Mouse (Mus musculus): ENCODE data around the gene Mafk.

Gene Mafk

GRCm38 (mm10) chr5:139796001-139796620, 4.8 kb downstream of the Mafk start:
- DNase-seq (ENCODE audit: low spot score in 2 of 2), result no peak

GRCm38 (mm10) chr5:139796900-139797299, 5.6 kb downstream of the Mafk start:
- peak; percentile 39 to 68 for DNase-seq (ENCODE audit: low spot score in 2 of 2)

GRCm38 (mm10) chr5:139797473-139798167, 6.3 kb downstream of the Mafk start:
- DNase-seq (ENCODE audit: low spot score in 2 of 2), result peak; percentile 62 to 84

GRCm38 (mm10) chr5:139798168-139798900, 7.0 kb downstream of the Mafk start:
- no peak for DNase-seq (ENCODE audit: low spot score in 2 of 2)

GRCm38 (mm10) chr5:139799041-139799440, 7.7 kb downstream of the Mafk start:
- DNase-seq (ENCODE audit: low spot score in 2 of 2), result no peak

- DNase-seq (ENCODE audit: low spot score in 2 of 2), result no peak
These were observed 8.7 kb downstream of the Mafk start for GRCm38 (mm10) chr5:139799801-139800590.

GRCm38 (mm10) chr5:139801231-139801630, 9.9 kb downstream of the Mafk start:
- no peak for DNase-seq (ENCODE audit: low spot score in 2 of 2)

- no peak for DNase-seq (ENCODE audit: low spot score in 2 of 2)
These were observed 10.6 kb downstream of the Mafk start for GRCm38 (mm10) chr5:139801880-139802279.

GRCm38 (mm10) chr5:139803165-139803564, 11.9 kb downstream of the Mafk start:
- DNase-seq (ENCODE audit: low spot score in 2 of 2), result no peak

GRCm38 (mm10) chr5:139803601-139804102, 12.3 kb downstream of the Mafk start:
- no peak for DNase-seq (ENCODE audit: low spot score in 2 of 2)

- no peak for DNase-seq (ENCODE audit: low spot score in 2 of 2)
These were observed 12.8 kb downstream of the Mafk start for GRCm38 (mm10) chr5:139804107-139804551.

GRCm38 (mm10) chr5:139804573-139805111, 13.3 kb downstream of the Mafk start:
- no peak for DNase-seq (ENCODE audit: low spot score in 2 of 2)

- no peak for DNase-seq (ENCODE audit: low spot score in 2 of 2)
These were observed 14.6 kb downstream of the Mafk start for GRCm38 (mm10) chr5:139805924-139806323.

- no peak for DNase-seq (ENCODE audit: low spot score in 2 of 2)
These were observed 18.1 kb downstream of the Mafk start for GRCm38 (mm10) chr5:139809397-139809796.

GRCm38 (mm10) chr5:139811677-139812397, 20.5 kb downstream of the Mafk start:
- no peak for DNase-seq (ENCODE audit: low spot score in 2 of 2)

- DNase-seq (ENCODE audit: low spot score in 2 of 2), result no peak
These were observed 21.2 kb downstream of the Mafk start for GRCm38 (mm10) chr5:139812398-139813125.

GRCm38 (mm10) chr5:139813126-139813490, 21.8 kb downstream of the Mafk start:
- DNase-seq (ENCODE audit: low spot score in 2 of 2), result no peak

GRCm38 (mm10) chr5:139813963-139814381, 22.7 kb downstream of the Mafk start:
- no peak for DNase-seq (ENCODE audit: low spot score in 2 of 2)

GRCm38 (mm10) chr5:139815964-139816363, 24.7 kb downstream of the Mafk start:
- DNase-seq (ENCODE audit: low spot score in 2 of 2), result no peak

GRCm38 (mm10) chr5:139816445-139816844, 25.1 kb downstream of the Mafk start:
- no peak for DNase-seq (ENCODE audit: low spot score in 2 of 2)
